ENCODE assay signal across 8 mouse cellular contexts in genomic region chr4:150346651-150347386, GRCm38 (mm10).
DNase-seq lines count a peak whose midpoint lies in the region; ATAC-seq and TF ChIP-seq lines count a peak whose summit lies in the region.

No protein-coding gene starts in this region.

- H3K9ac ChIP-seq in intestine, embryonic 14.5 days (ENCODE audit: low read length): no peak overlapping the region
- H3K9ac ChIP-seq in midbrain, embryonic 11.5 days (ENCODE audit: low read length): no peak overlapping the region

- no peak for ATAC-seq in intestine, embryonic 14.5 days (replicated peaks; ENCODE audit: low FRiP score, low TSS enrichment, low read depth)
- peak; percentile 88 for ATAC-seq in midbrain, embryonic 11.5 days (ENCODE audit: low FRiP score)

- no peaks in the 10 kb centered on the region for H3K9me3 ChIP-seq in intestine, embryonic 14.5 days (ENCODE audit: control insufficient read depth, low read length)
- no peaks in the 10 kb centered on the region for H3K9me3 ChIP-seq in midbrain, embryonic 11.5 days (ENCODE audit: control insufficient read depth, low read length)

- H3K27me3 ChIP-seq in intestine, embryonic 14.5 days (replicated peaks; ENCODE audit: control insufficient read depth, insufficient read depth, low read length): no peaks in the 10 kb centered on the region
- H3K27me3 ChIP-seq in midbrain, embryonic 11.5 days (ENCODE audit: control insufficient read depth, insufficient read depth, low read length): no peaks in the 10 kb centered on the region

- DNase-seq in right cerebral cortex, postnatal 4 days: peak; percentile 20
- no peak for DNase-seq in right cerebral cortex, postnatal 36 days (ENCODE audit: low spot score in 2 of 2)
- peak; percentile 57 for DNase-seq in intestine, embryonic 14.5 days (ENCODE audit: low spot score)
- DNase-seq in midbrain, embryonic 11.5 days (ENCODE audit: low spot score, missing footprints): peak; percentile 90
- DNase-seq in gastrocnemius, adult 2 months: no peak
- no peak for DNase-seq in adrenal gland, adult 8-10 months
- DNase-seq in heart, postnatal 10 days: no peak
- DNase-seq in right cerebral cortex, postnatal 25 days: no peak

- 28% methylated on average over 4 of the region's 4 CpGs for WGBS in intestine, embryonic 14.5 days
- 3% methylated on average over 4 of the region's 4 CpGs for WGBS in midbrain, embryonic 11.5 days

- no peaks in the 10 kb centered on the region for H3K36me3 ChIP-seq in intestine, embryonic 14.5 days (ENCODE audit: control insufficient read depth, insufficient read depth, low read length)
- no peaks in the 10 kb centered on the region for H3K36me3 ChIP-seq in midbrain, embryonic 11.5 days (ENCODE audit: control insufficient read depth, insufficient read depth, low read length)

- intact Hi-C loops in gastrocnemius, adult 2 months (cut with DNase I): loop anchor here (5.0 kb wide), 1 partner anchor 280 kb away; no protein-coding TSS in a partner anchor
- intact Hi-C loops in heart, postnatal 10 days (cut with DNase I): loop anchor here (1.0 to 5.0 kb wide), 3 partner anchors 90 to 280 kb away; no protein-coding TSS in a partner anchor

- H3K27ac ChIP-seq in intestine, embryonic 14.5 days (ENCODE audit: low read depth): no peak overlapping the region
- H3K27ac ChIP-seq in midbrain, embryonic 11.5 days (ENCODE audit: low read depth, low read length): no peak overlapping the region
- no peak overlapping the region for H3K27ac ChIP-seq in gastrocnemius, adult 2 months

- H3K4me1 ChIP-seq in intestine, embryonic 14.5 days (replicated peaks; ENCODE audit: control insufficient read depth, insufficient read depth, low read length): peaks cover 27% of the 10 kb centered on the region
- peaks cover 19% of the 10 kb centered on the region for H3K4me1 ChIP-seq in midbrain, embryonic 11.5 days (ENCODE audit: control insufficient read depth, insufficient read depth, low read length)

- no peak for TF ChIP-seq CTCF in gastrocnemius, adult 2 months (IDR thresholded peaks at IDR 0.05)

- no peak overlapping the region for H3K4me2 ChIP-seq in intestine, embryonic 14.5 days (ENCODE audit: low read length)
- no peak overlapping the region for H3K4me2 ChIP-seq in midbrain, embryonic 11.5 days

- H3K4me3 ChIP-seq in intestine, embryonic 14.5 days (ENCODE audit: low read depth, low read length): no peak overlapping the region
- no peak overlapping the region for H3K4me3 ChIP-seq in midbrain, embryonic 11.5 days (ENCODE audit: low read depth, low read length)
- H3K4me3 ChIP-seq in gastrocnemius, adult 2 months: no peak overlapping the region

Comparison
In these comparisons a context has a peak if more than half of its experiments do, and no peak if none do; other contexts are left out.
1. DNase-seq: peak in right cerebral cortex, postnatal 4 days (single experiment), intestine, embryonic 14.5 days (single experiment) and midbrain, embryonic 11.5 days (single experiment); none in right cerebral cortex, postnatal 36 days (0 of 2), gastrocnemius, adult 2 months (single experiment), adrenal gland, adult 8-10 months (single experiment), heart, postnatal 10 days (0 of 2) and right cerebral cortex, postnatal 25 days (single experiment).